Mouse (Mus musculus) neutrophil, adult 65 days (primary cell): ENCODE measurements around the gene Scn9a. TPM values are rescaled to one million over a fixed set of nuclear protein-coding genes. Genes with fewer than 3 reads are reported as not detected.

Experiments used
- total RNA-seq: library from RNA; stranded (reverse); gene quantifications from 2 replicates; pipeline ENCODE4 v1.2.4, GENCODE M21; 2023

Scn9a gene
- not detected in 2 replicates for total RNA-seq

DNA sequence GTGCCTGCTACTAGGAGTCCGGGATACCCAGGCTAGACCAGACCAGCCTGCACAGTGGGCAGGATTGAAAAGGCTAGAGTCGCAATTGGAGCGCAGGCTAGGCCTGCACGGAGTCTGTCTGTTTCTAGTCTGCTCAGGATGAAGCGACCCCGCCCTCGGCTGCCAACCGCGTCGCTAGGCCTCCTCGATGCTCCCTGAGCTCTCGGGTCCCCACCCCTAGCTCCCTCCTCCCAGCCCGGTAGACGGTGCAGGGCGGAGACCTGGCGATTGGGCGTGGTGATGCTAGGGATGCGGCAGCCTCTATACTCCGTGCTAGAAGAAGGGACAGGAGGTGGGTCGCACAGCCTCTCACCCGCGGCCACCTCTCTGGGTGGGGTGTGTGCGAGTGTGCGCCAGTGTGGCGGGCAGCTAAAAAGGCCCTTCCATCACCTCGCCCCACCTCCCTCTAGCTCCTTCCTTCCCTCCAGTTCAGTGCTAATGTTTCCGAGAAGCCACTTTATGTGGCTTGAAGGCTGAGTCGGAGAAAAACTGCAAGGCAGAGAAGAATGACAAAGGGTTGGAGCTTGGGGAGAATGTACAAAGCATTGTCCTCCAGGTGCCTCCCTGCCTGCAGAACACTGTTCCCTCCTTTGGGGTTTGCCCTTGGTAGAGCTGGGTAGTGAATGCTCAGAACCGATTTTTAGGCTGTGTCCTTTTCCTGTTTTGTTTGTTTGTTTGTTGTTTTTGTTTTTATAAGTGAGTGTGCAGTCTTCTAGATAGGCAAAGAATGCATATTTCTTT, at the start of gene Scn9a:
TSS of gene Scn9a (minus strand) at position 383 of the 780 bp plus-strand sequence.

DNA sequence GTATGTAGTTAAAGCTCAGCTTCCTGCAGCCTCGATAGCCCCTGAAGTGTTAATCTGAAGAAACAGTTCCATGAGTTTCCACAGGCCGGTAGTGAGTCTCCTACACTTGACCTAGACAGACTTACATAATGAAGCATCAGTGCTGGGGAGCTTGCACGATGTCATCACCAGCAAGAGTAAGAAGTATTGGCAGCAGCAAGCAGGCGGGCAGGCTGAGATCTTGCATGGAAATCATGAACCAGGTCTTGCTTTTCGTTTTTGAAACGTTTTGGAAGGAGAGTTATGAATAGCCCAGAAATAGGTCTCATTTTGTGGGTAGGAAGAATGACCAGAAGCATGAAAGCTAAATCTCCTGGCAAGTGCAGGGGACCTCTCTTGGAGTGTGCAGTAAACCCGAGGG, 194.1 kb downstream of the Scn9a start, which contains the start of gene Scn1a:
TSS of gene Scn1a (minus strand) at position 130 of the 400 bp plus-strand sequence.

Other genes starting within 250 kb of the Scn9a start
- not detected in 2 replicates for gene Scn1a, start 194.1 kb downstream of the Scn9a start, total RNA-seq
- gene Scn7a, start 150.0 kb upstream of the Scn9a start, total RNA-seq, result not detected in 2 replicates